Mouse (Mus musculus) testis, adult 2 months (tissue): ENCODE results near the gene Dut.

Experiments used
- CTCF ChIP-seq: fragments of 200-500 bp; IDR thresholded peaks from 2 replicates; pipeline ENCODE4 v1.5.1; 2012; ENCODE audit warnings: low read depth, mild to moderate bottlenecking, inconsistent platforms, low read length, moderate library complexity; ENCODE audit not compliant: control insufficient read depth, insufficient read depth, insufficient replicate concordance
- POLR2A ChIP-seq: fragments of 200-500 bp; IDR thresholded peaks from 2 replicates; pipeline ENCODE4 v1.6.1; 2012; ENCODE audit warnings: low read depth, mild to moderate bottlenecking, inconsistent platforms, low read length, moderate library complexity; ENCODE audit not compliant: control insufficient read depth

GRCm38 (mm10) chr2:125219268-125219667 is 27.7 kb upstream of the Dut start:
- TF ChIP-seq POLR2A (no peak), CTCF (no peak)
